Mouse (Mus musculus) thymus, adult 2 months (tissue): ENCODE data around the gene Fam3b.

Experiments
- CTCF ChIP-seq: fragments of 200-500 bp; IDR thresholded peaks from 2 replicates; pipeline ENCODE4 v1.5.1; 2012; ENCODE audit warnings: mild to moderate bottlenecking, control low read depth, low read length, moderate library complexity, borderline replicate concordance; ENCODE audit not compliant: control insufficient read depth, poor library complexity, insufficient read depth; ENCODE audit errors: extremely low read depth
- POLR2A ChIP-seq: fragments of 200-500 bp; IDR thresholded peaks from 2 replicates; pipeline ENCODE4 v1.6.1; 2012; ENCODE audit warnings: mild to moderate bottlenecking, low read length, control low read depth, moderate library complexity; ENCODE audit not compliant: control insufficient read depth, poor library complexity, insufficient read depth; ENCODE audit errors: extremely low read depth

DNA sequence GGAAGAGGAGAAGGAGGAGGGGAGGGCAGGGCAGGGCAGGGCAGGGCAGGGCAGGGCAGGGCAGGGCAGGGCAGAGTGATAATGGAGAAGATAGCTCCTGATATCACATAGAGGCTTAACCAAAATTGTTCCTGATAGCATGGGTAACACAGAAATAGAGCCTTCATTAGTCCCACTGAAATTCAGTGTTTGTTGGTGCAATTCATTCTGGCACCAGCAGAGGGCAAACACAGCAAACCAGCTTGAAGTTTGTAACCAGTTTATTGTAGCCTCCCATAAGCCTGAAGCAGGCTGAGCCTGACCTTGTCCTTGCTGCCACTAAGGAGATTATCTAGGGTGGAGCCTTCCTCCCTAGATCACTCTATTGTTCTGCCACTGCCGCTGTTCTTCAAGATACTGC, 8.4 kb upstream of the Fam3b start:
- TF ChIP-seq POLR2A (no peak), CTCF (no peak)
